Mouse (Mus musculus) testis, adult 2 months (tissue): ENCODE data around the gene Scnn1b. TPM values are rescaled to one million over a fixed set of nuclear protein-coding genes. Genes with fewer than 3 reads are reported as not detected.

Experiments used
- H3K27ac ChIP-seq: fragments of 200-500 bp; 2 replicates; pipeline ENCODE4 v1.5.1; 2012; ENCODE audit warnings: low read depth, low read length; ENCODE audit not compliant: control insufficient read depth, insufficient read depth
- H3K27me3 ChIP-seq: fragments of 200-500 bp; 2 replicates; pipeline ENCODE4 v1.6.1; 2012; ENCODE audit warnings: mild to moderate bottlenecking, low read length, moderate library complexity; ENCODE audit not compliant: control insufficient read depth, insufficient read depth
- H3K36me3 ChIP-seq: fragments of 200-500 bp; 2 replicates; pipeline ENCODE4 v1.6.1; 2012; ENCODE audit warnings: mild to moderate bottlenecking, low read length; ENCODE audit not compliant: control insufficient read depth, insufficient read depth
- H3K4me1 ChIP-seq: fragments of 200-500 bp; 2 replicates; pipeline ENCODE4 v1.6.1; 2012; ENCODE audit warnings: low read length; ENCODE audit not compliant: control insufficient read depth, insufficient read depth
- H3K4me3 ChIP-seq: fragments of 200-500 bp; 2 replicates; pipeline ENCODE4 v1.5.1; 2012; ENCODE audit warnings: low read depth, mild to moderate bottlenecking, low read length, moderate library complexity, mixed read lengths; ENCODE audit not compliant: control insufficient read depth
- CTCF ChIP-seq: fragments of 200-500 bp; IDR thresholded peaks from 2 replicates; pipeline ENCODE4 v1.5.1; 2012; ENCODE audit warnings: low read depth, mild to moderate bottlenecking, inconsistent platforms, low read length, moderate library complexity; ENCODE audit not compliant: control insufficient read depth, insufficient read depth, insufficient replicate concordance
- POLR2A ChIP-seq: fragments of 200-500 bp; IDR thresholded peaks from 2 replicates; pipeline ENCODE4 v1.6.1; 2012; ENCODE audit warnings: low read depth, mild to moderate bottlenecking, inconsistent platforms, low read length, moderate library complexity; ENCODE audit not compliant: control insufficient read depth
- polyA plus RNA-seq: library from polyadenylated mRNA; depleted of rRNA; stranded (reverse); fragments of >200 nt; gene quantifications from 2 replicates; pipeline ENCODE4 v1.2.3, GENCODE M21; 2012; rRNA removed

Scnn1b gene
- polyA plus RNA-seq, result 0.23 and 0.44 TPM in 2 replicates

GRCm38 (mm10) chr7:121864858-121865585 lies at the start of gene Scnn1b:
Gene Scnn1b, plus strand, starts transcription at chr7:121865038.
- H3K36me3 ChIP-seq, result no peaks in the 10 kb centered on the region
- H3K27ac ChIP-seq, result no peak within 1 kb of the TSS
- H3K4me3 ChIP-seq, result peak within 1 kb of the TSS; percentile 67
- peaks cover 3% of the 10 kb centered on the region; the same call in 1 of the 2 replicates for H3K27me3 ChIP-seq
- TF ChIP-seq CTCF (no peak), POLR2A (no peak)
- H3K4me1 ChIP-seq, result peaks cover 6% of the 10 kb centered on the region

DNA sequence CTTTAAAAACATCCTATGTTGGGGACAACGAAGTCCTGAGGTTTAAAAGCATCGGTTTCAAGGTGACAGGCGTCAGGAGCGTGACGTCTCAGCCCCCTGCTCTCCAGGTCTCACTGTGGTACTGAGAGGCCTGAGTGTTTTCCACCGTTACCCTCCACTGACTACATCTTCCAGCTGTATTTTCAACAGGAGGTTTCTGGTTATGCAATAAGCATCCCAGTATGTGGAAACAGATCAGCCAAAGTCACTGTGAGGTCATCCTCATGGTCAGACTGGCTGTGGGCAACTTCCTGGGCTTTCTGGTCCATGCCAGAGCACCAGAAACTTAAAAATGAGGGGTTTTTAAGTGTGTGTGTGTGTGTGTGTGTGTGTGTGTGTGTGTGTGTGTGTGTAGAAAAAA lies 43.2 kb upstream of the Scnn1b start:
- TF ChIP-seq POLR2A, result no peak
- TF ChIP-seq CTCF, result no peak
- H3K27me3 ChIP-seq, result no peaks in the 10 kb centered on the region
- H3K36me3 ChIP-seq, result no peaks in the 10 kb centered on the region
- H3K4me3 ChIP-seq, result no peak overlapping the region
- no peaks in the 10 kb centered on the region for H3K4me1 ChIP-seq
- no peak overlapping the region for H3K27ac ChIP-seq

DNA sequence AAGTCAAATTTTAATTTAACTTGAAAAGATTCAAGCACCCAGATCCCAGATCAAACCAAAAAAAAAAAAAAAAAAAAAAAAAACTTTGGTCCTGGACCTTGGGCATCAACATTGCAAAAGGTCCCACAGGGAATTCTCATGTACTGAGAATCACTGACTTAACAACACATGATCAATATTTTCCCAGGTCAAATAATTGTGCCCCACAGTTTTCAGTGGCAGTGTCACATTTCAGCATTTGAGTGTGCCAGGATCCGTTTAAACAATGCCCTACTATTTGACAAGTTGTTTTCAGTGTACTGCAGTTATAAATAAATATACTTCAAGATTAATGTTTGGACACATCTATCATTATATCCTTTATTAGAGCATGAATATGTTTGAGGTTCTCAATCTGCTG lies 36.4 kb upstream of the Scnn1b start:
- Histone ChIP-seq H3K36me3 (no peaks in the 10 kb centered on the region), H3K27me3 (no peaks in the 10 kb centered on the region), H3K4me1 (peaks cover 2% of the 10 kb centered on the region; the same call in 1 of the 2 replicates), H3K27ac (no peak overlapping the region), H3K4me3 (no peak overlapping the region)
- no peak for TF ChIP-seq POLR2A
- no peak for TF ChIP-seq CTCF

- no peak for TF ChIP-seq POLR2A
- peak; percentile 56; the same call in 1 of the 2 replicates for TF ChIP-seq CTCF
- H3K4me1 ChIP-seq, result no peaks in the 10 kb centered on the region
- no peaks in the 10 kb centered on the region for H3K27me3 ChIP-seq
- no peak overlapping the region for H3K27ac ChIP-seq
- H3K36me3 ChIP-seq, result no peaks in the 10 kb centered on the region
- H3K4me3 ChIP-seq, result no peak overlapping the region
Observed at GRCm38 (mm10) chr7:121835392-121835791, 29.4 kb upstream of the Scnn1b start.

- Histone ChIP-seq H3K4me1 (no peaks in the 10 kb centered on the region), H3K27me3 (no peaks in the 10 kb centered on the region), H3K4me3 (no peak overlapping the region), H3K27ac (no peak overlapping the region), H3K36me3 (no peaks in the 10 kb centered on the region)
- no peak for TF ChIP-seq CTCF
- TF ChIP-seq POLR2A, result no peak
Observed at GRCm38 (mm10) chr7:121836827-121837226, 28.0 kb upstream of the Scnn1b start.

DNA sequence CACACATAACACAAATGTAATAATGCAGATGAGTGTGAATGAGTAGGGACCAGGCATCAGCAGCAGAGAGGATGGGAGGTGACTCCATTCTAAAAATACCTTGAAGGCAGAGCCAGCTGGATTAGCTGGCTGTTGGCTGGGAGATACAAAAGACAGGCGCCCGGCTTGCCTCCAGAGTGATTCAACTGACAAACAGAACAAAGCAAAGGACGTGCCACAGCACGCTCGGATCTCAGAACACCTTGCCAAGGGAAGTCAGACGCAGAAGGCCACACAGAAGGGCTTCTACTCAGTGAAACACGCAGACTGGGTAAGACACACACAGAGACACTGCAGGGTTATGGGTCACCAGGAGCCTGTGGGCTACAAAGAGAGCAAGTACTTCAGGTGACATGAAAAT lies 24.0 kb upstream of the Scnn1b start:
- Histone ChIP-seq H3K27me3 (no peaks in the 10 kb centered on the region), H3K4me1 (no peaks in the 10 kb centered on the region), H3K36me3 (no peaks in the 10 kb centered on the region), H3K27ac (no peak overlapping the region), H3K4me3 (no peak overlapping the region)
- TF ChIP-seq CTCF (no peak), POLR2A (no peak)

- no peak overlapping the region for H3K4me3 ChIP-seq
- TF ChIP-seq CTCF (no peak), POLR2A (no peak)
- H3K4me1 ChIP-seq, result no peaks in the 10 kb centered on the region
- no peaks in the 10 kb centered on the region for H3K36me3 ChIP-seq
- no peaks in the 10 kb centered on the region for H3K27me3 ChIP-seq
- no peak overlapping the region for H3K27ac ChIP-seq
Observed at GRCm38 (mm10) chr7:121842234-121842633, 22.6 kb upstream of the Scnn1b start.
